Mouse (Mus musculus): ENCODE measurements around the gene Sytl2.
A peak's percentile ranks its signal among the peaks of the same experiment; 100 is the strongest.

The Sytl2 gene

GRCm38 (mm10) chr7:90312151-90312883 lies 10.3 kb downstream of the Sytl2 start:
- no peak for DNase-seq

- no peak for DNase-seq
Observed at GRCm38 (mm10) chr7:90313421-90313820, 11.4 kb downstream of the Sytl2 start.

GRCm38 (mm10) chr7:90316823-90317222 lies 14.8 kb downstream of the Sytl2 start:
- no peak for DNase-seq

- DNase-seq, result no peak
Observed at GRCm38 (mm10) chr7:90319446-90319845, 17.4 kb downstream of the Sytl2 start.

- no peak for DNase-seq
Observed at GRCm38 (mm10) chr7:90320124-90320523, 18.1 kb downstream of the Sytl2 start.

GRCm38 (mm10) chr7:90325166-90325565 lies 23.1 kb downstream of the Sytl2 start:
- DNase-seq, result no peak

GRCm38 (mm10) chr7:90330200-90330599 lies 28.1 kb downstream of the Sytl2 start:
- DNase-seq, result no peak

GRCm38 (mm10) chr7:90332483-90333065 lies 30.5 kb downstream of the Sytl2 start:
- peak; percentile 29 for DNase-seq

- no peak for DNase-seq
Observed at GRCm38 (mm10) chr7:90334362-90334761, 32.3 kb downstream of the Sytl2 start.

GRCm38 (mm10) chr7:90334831-90335230 lies 32.8 kb downstream of the Sytl2 start:
- DNase-seq, result no peak

GRCm38 (mm10) chr7:90335755-90336194 lies 33.7 kb downstream of the Sytl2 start:
- no peak for DNase-seq

GRCm38 (mm10) chr7:90341212-90341957 lies 39.3 kb downstream of the Sytl2 start:
- no peak for DNase-seq

- no peak for DNase-seq
Observed at GRCm38 (mm10) chr7:90344903-90345302, 42.9 kb downstream of the Sytl2 start.

- DNase-seq, result peak; percentile 23
Observed at GRCm38 (mm10) chr7:90347779-90348437, 45.9 kb downstream of the Sytl2 start.

- DNase-seq, result no peak
Observed at GRCm38 (mm10) chr7:90349014-90349413, 47.0 kb downstream of the Sytl2 start.

GRCm38 (mm10) chr7:90352183-90352582 lies 50.1 kb downstream of the Sytl2 start:
- DNase-seq, result no peak

GRCm38 (mm10) chr7:90353488-90354228 lies 51.6 kb downstream of the Sytl2 start:
- no peak for DNase-seq

- DNase-seq, result no peak
Observed at GRCm38 (mm10) chr7:90354229-90354604, 52.2 kb downstream of the Sytl2 start.

GRCm38 (mm10) chr7:90355454-90355853 lies 53.4 kb downstream of the Sytl2 start:
- no peak for DNase-seq

- DNase-seq, result no peak
Observed at GRCm38 (mm10) chr7:90355995-90356394, 53.9 kb downstream of the Sytl2 start.

- DNase-seq, result no peak
Observed at GRCm38 (mm10) chr7:90362788-90363187, 60.7 kb downstream of the Sytl2 start.

- peak; percentile 18 for DNase-seq
Observed at GRCm38 (mm10) chr7:90370071-90370851, 68.2 kb downstream of the Sytl2 start.

All from kidney, adult 18-20 months (tissue).